Comparison of ENCODE assay signal across 15 mouse cellular contexts in the genomic region with DNA sequence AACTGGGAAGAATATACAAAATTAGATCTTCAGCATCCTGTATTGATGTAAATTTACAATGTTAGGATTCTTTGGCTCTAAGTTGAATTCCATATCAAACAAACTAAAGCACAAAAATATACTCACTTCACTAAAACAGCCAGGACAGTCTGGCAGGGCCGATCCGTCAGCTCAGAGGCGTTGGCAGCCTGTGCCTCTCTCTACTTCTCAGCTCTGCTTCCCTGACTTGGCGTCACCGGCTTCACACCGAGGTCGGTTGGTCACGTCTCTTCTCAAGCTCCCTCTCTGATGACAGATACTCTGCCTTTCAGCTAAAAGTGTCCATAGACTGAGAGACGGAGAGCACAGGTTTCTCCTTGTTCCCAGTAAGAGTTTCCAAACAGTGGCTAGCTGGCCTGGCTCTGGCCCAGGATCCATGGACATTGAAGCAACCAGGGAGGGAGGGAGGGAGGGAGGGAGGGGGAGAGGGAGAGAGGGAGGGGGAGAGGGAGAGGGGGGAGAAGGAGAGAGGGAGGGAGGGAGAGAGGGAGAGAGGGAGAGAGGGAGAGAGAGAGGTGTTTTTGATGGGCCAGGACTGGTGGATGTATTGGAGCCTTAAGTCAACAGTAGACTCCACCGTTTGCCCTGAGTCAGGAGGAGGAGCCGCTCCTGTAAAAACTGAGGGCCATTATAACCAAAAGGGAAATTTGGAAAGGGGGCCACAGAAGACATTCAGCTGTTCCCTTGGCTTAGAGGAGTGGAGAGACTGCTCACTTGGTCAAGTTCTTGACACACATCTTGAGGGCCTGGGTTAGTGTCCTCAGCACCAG.
DNase-seq lines count a peak whose midpoint lies in the region; ATAC-seq lines count a peak whose summit lies in the region.
"Had no signal": no experiment of that assay in that cellular context is flagged by ENCODE, and none has a peak within 500 bp of the region (broad histone marks: within the 10 kb centered on the region; RNA-seq: fewer than 3 reads in every experiment).

No protein-coding gene starts in this region.

- H3K4me1 ChIP-seq in heart, embryonic 10.5 days: peaks cover 24% of the 10 kb centered on the region
- H3K4me1 ChIP-seq in kidney, embryonic 15.5 days: peaks cover 11% of the 10 kb centered on the region
- H3K4me1 ChIP-seq in intestine, embryonic 16.5 days (ENCODE audit: control insufficient read depth, insufficient read depth, low read length): peaks cover 9% of the 10 kb centered on the region
- H3K4me1 ChIP-seq in hindbrain, embryonic 14.5 days (replicated peaks; ENCODE audit: control insufficient read depth, insufficient read depth, low read length): no peaks in the 10 kb centered on the region
- H3K4me1 ChIP-seq: hindbrain, embryonic 15.5 days had no signal

- no peak for ATAC-seq in kidney, embryonic 15.5 days (replicated peaks; ENCODE audit: low FRiP score)
- 0 out of 2 replicates have a peak, but pooled peaks have one; percentile 25 for ATAC-seq in intestine, embryonic 16.5 days
- ATAC-seq in hindbrain, embryonic 14.5 days (ENCODE audit: low FRiP score): no peak
- ATAC-seq: midbrain, embryonic 13.5 days had no signal

- no peaks in the 10 kb centered on the region for H3K36me3 ChIP-seq in heart, embryonic 10.5 days
- H3K36me3 ChIP-seq in kidney, embryonic 15.5 days: no peaks in the 10 kb centered on the region
- H3K36me3 ChIP-seq in intestine, embryonic 16.5 days (ENCODE audit: control insufficient read depth, insufficient read depth, low read length): no peaks in the 10 kb centered on the region
- H3K36me3 ChIP-seq in hindbrain, embryonic 14.5 days (replicated peaks; ENCODE audit: control insufficient read depth, insufficient read depth): no peaks in the 10 kb centered on the region
- H3K36me3 ChIP-seq: forebrain, embryonic 10.5 days; hindbrain, embryonic 15.5 days; limb, embryonic 12.5 days; midbrain, embryonic 13.5 days had no signal

- 52% methylated on average over 11 of the region's 11 CpGs for WGBS in heart, embryonic 10.5 days
- WGBS in kidney, embryonic 15.5 days: 58% methylated on average over 11 of the region's 11 CpGs
- WGBS in intestine, embryonic 16.5 days: 57% methylated on average over 11 of the region's 11 CpGs
- WGBS in hindbrain, embryonic 14.5 days: 78% methylated on average over 11 of the region's 11 CpGs

- no peak overlapping the region for H3K4me3 ChIP-seq in heart, embryonic 10.5 days
- no peak overlapping the region for H3K4me3 ChIP-seq in kidney, embryonic 15.5 days (replicated peaks)
- H3K4me3 ChIP-seq in intestine, embryonic 16.5 days (ENCODE audit: low read length): no peak overlapping the region
- H3K4me3 ChIP-seq in hindbrain, embryonic 14.5 days (replicated peaks; ENCODE audit: low read length): no peak overlapping the region
- H3K4me3 ChIP-seq: forebrain, embryonic 10.5 days; hindbrain, embryonic 15.5 days; left cerebral cortex, adult 2 months; limb, embryonic 12.5 days; midbrain, embryonic 13.5 days had no signal

- H3K27ac ChIP-seq in heart, embryonic 10.5 days: peak overlapping the region; percentile 73; the same call in 1 of the 2 replicates
- no peak overlapping the region for H3K27ac ChIP-seq in kidney, embryonic 15.5 days
- no peak overlapping the region for H3K27ac ChIP-seq in intestine, embryonic 16.5 days (ENCODE audit: low read length)
- no peak overlapping the region for H3K27ac ChIP-seq in hindbrain, embryonic 14.5 days
- H3K27ac ChIP-seq: forebrain, embryonic 10.5 days; hindbrain, embryonic 15.5 days; left cerebral cortex, adult 2 months; limb, embryonic 12.5 days; midbrain, embryonic 13.5 days had no signal

- no peak overlapping the region for H3K9ac ChIP-seq in kidney, embryonic 15.5 days
- H3K9ac ChIP-seq in intestine, embryonic 16.5 days (ENCODE audit: low read depth, low read length): no peak overlapping the region
- H3K9ac ChIP-seq in hindbrain, embryonic 14.5 days: no peak overlapping the region
- H3K9ac ChIP-seq: hindbrain, embryonic 15.5 days; limb, embryonic 12.5 days; midbrain, embryonic 13.5 days had no signal

- no peak for DNase-seq in heart, embryonic 10.5 days (ENCODE audit: low spot score)
- DNase-seq in heart, adult 8-10 months (ENCODE audit: low spot score): no peak
- peak; percentile 24 to 49 for DNase-seq in kidney, postnatal 4 days
- peak; percentile 51 for DNase-seq in lung, postnatal 10 days
- no peak for DNase-seq in hindbrain, embryonic 14.5 days (ENCODE audit: low spot score)
- DNase-seq: cerebellum, adult 11-12 months; kidney, adult 9 months; right cerebral cortex, postnatal 14 days had no signal

- H3K9me3 ChIP-seq in heart, embryonic 10.5 days: no peaks in the 10 kb centered on the region
- no peaks in the 10 kb centered on the region for H3K9me3 ChIP-seq in kidney, embryonic 15.5 days (replicated peaks)
- no peaks in the 10 kb centered on the region for H3K9me3 ChIP-seq in intestine, embryonic 16.5 days (ENCODE audit: control insufficient read depth, low read length)
- H3K9me3 ChIP-seq in hindbrain, embryonic 14.5 days (ENCODE audit: control insufficient read depth, low read length): no peaks in the 10 kb centered on the region
- H3K9me3 ChIP-seq: forebrain, embryonic 10.5 days; hindbrain, embryonic 15.5 days; limb, embryonic 12.5 days; midbrain, embryonic 13.5 days had no signal

- H3K4me2 ChIP-seq in kidney, embryonic 15.5 days: no peak overlapping the region
- H3K4me2 ChIP-seq in intestine, embryonic 16.5 days (ENCODE audit: low read depth, low read length): no peak overlapping the region
- H3K4me2 ChIP-seq in hindbrain, embryonic 14.5 days (replicated peaks): no peak overlapping the region
- H3K4me2 ChIP-seq: hindbrain, embryonic 15.5 days; midbrain, embryonic 13.5 days had no signal

- no peaks in the 10 kb centered on the region for H3K27me3 ChIP-seq in heart, embryonic 10.5 days (ENCODE audit: insufficient read depth, poor library complexity, severe bottlenecking)
- H3K27me3 ChIP-seq in kidney, embryonic 15.5 days: no peaks in the 10 kb centered on the region
- no peaks in the 10 kb centered on the region for H3K27me3 ChIP-seq in intestine, embryonic 16.5 days (replicated peaks; ENCODE audit: control insufficient read depth, insufficient read depth, low read length)
- no peaks in the 10 kb centered on the region for H3K27me3 ChIP-seq in hindbrain, embryonic 14.5 days (ENCODE audit: control insufficient read depth, insufficient read depth, low read length)
- H3K27me3 ChIP-seq: hindbrain, embryonic 15.5 days; limb, embryonic 12.5 days; midbrain, embryonic 13.5 days had no signal

Comparison
In these comparisons a context has a peak if more than half of its experiments do, and no peak if none do; other contexts are left out.
1. DNase-seq: peak in kidney, postnatal 4 days (2 of 2) and lung, postnatal 10 days (single experiment); none in heart, embryonic 10.5 days (single experiment), heart, adult 8-10 months (single experiment) and hindbrain, embryonic 14.5 days (single experiment).